Mouse (Mus musculus): ENCODE results near the gene Spag7. TPM values are rescaled to one million over a fixed set of nuclear protein-coding genes. Genes with fewer than 3 reads are reported as not detected.
A peak's percentile ranks its signal among the peaks of the same experiment; 100 is the strongest.

Gene Spag7
- polyA plus RNA-seq, 1 experiment from 2014 or later, result 161 TPM

DNA sequence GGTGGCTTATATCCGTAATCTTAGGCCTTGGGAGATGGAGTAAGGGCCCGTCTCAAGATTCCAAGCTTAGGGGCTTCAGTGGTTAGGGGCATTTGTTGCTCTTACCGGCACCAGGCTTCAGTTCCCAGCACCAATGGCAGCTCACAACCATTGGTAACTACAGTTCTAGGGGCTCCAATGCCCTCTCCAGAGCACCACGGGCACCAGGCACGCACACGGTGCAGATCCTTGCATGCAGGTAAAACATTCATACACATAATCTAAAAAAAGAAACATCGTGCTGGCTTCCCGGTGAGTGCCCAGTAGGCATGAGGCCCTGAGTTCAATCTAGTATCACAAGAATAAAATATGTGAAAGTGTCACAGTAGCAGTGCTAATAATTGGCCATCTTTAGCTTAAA is 6.1 kb downstream of the Spag7 start:
- H3K9me3 ChIP-seq (ENCODE audit: control insufficient read depth, low read length), result no peaks in the 10 kb centered on the region
- H3K4me1 ChIP-seq (ENCODE audit: control insufficient read depth, insufficient read depth, low read depth, low read length), result peaks cover 6% of the 10 kb centered on the region
- no peak overlapping the region for H3K27ac ChIP-seq (ENCODE audit: low read depth, low read length)
- no peaks in the 10 kb centered on the region for H3K27me3 ChIP-seq (replicated peaks; ENCODE audit: control insufficient read depth, insufficient read depth, low read length)
- ATAC-seq, result no peak
- WGBS, result 93% methylated on average over 8 of the region's 8 CpGs
- peaks cover 18% of the 10 kb centered on the region for H3K36me3 ChIP-seq (ENCODE audit: control insufficient read depth, insufficient read depth, low read length)
- H3K4me3 ChIP-seq (ENCODE audit: low read length), result no peak overlapping the region
- H3K4me2 ChIP-seq (ENCODE audit: low read length), result no peak overlapping the region
- H3K9ac ChIP-seq (ENCODE audit: low read depth, low read length), result no peak overlapping the region

DNA sequence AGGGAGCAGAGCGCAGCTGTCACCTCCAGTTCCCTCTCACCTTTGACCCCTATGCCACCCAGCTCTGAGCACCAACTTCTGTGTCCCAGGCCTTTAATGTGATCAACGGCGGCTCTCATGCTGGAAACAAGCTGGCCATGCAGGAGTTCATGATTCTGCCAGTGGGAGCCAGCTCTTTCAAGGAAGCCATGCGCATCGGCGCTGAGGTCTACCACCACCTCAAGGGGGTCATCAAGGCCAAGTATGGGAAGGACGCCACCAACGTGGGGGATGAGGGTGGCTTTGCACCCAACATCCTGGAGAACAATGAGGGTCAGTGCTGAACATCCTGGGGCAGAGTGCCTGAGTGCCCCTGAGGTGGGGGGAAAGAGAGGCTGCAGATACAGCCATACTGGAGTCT is 8.6 kb downstream of the Spag7 start:
- Histone ChIP-seq H3K9ac (ENCODE audit: low read depth, low read length) (no peak overlapping the region), H3K4me2 (ENCODE audit: low read length) (no peak overlapping the region), H3K4me3 (ENCODE audit: low read length) (no peak overlapping the region), H3K4me1 (ENCODE audit: control insufficient read depth, insufficient read depth, low read depth, low read length) (peaks cover 10% of the 10 kb centered on the region), H3K9me3 (ENCODE audit: control insufficient read depth, low read length) (no peaks in the 10 kb centered on the region), H3K27ac (ENCODE audit: low read depth, low read length) (no peak overlapping the region), H3K36me3 (ENCODE audit: control insufficient read depth, insufficient read depth, low read length) (peaks cover 18% of the 10 kb centered on the region), H3K27me3 (replicated peaks; ENCODE audit: control insufficient read depth, insufficient read depth, low read length) (no peaks in the 10 kb centered on the region)
- ATAC-seq, result no peak
- WGBS, result 84% methylated on average over 8 of the region's 8 CpGs

DNA sequence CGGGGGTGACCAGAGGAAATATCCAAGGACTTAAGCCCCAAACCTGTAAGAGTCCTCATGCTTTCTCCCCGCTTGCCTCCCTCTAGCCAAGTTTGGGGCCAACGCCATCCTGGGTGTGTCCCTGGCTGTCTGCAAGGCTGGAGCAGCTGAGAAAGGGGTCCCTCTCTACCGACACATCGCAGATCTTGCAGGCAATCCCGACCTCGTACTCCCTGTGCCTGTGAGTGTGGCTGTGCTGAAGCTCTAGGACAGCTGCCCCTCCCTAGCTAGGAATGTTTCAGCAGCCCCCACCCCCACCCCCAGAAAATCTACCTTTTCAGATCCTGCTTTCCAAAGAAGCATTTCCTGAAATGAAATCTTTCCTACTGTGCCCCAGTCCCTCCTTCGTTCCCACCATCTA is 10.3 kb downstream of the Spag7 start:
- H3K27ac ChIP-seq (ENCODE audit: low read depth, low read length), result no peak overlapping the region
- H3K9me3 ChIP-seq (ENCODE audit: control insufficient read depth, low read length), result no peaks in the 10 kb centered on the region
- no peak for ATAC-seq
- H3K4me2 ChIP-seq (ENCODE audit: low read length), result no peak overlapping the region
- WGBS, result 80% methylated on average over 8 of the region's 8 CpGs
- no peak overlapping the region for H3K4me3 ChIP-seq (ENCODE audit: low read length)
- H3K9ac ChIP-seq (ENCODE audit: low read depth, low read length), result no peak overlapping the region
- no peaks in the 10 kb centered on the region for H3K27me3 ChIP-seq (replicated peaks; ENCODE audit: control insufficient read depth, insufficient read depth, low read length)
- H3K36me3 ChIP-seq (ENCODE audit: control insufficient read depth, insufficient read depth, low read length), result peaks cover 10% of the 10 kb centered on the region
- H3K4me1 ChIP-seq (ENCODE audit: control insufficient read depth, insufficient read depth, low read depth, low read length), result peaks cover 12% of the 10 kb centered on the region

DNA sequence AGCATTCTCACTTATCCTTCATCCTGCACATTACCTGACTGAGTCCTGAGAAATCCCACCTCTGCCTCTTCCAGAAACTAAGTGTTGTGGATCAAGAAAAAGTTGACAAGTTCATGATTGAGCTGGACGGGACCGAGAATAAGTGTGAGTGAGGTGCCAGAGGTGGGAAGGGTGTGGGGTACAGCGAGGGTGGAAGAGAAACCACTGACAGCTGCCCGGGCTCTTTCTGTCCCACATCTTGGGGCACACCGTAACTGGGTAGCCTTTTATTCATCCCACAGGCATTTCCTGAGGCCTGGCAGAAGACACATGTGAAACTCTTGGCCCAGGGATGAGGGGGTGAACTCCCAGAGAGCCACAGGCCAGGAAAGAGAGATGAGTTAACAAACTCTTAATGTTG is 10.7 kb downstream of the Spag7 start:
- H3K36me3 ChIP-seq (ENCODE audit: control insufficient read depth, insufficient read depth, low read length), result peaks cover 7% of the 10 kb centered on the region; the same call in 1 of the 2 replicates
- 87% methylated on average over 5 of the region's 5 CpGs for WGBS
- no peak for ATAC-seq
- no peak overlapping the region for H3K4me2 ChIP-seq (ENCODE audit: low read length)
- no peak overlapping the region for H3K4me3 ChIP-seq (ENCODE audit: low read length)
- no peaks in the 10 kb centered on the region for H3K27me3 ChIP-seq (replicated peaks; ENCODE audit: control insufficient read depth, insufficient read depth, low read length)
- H3K27ac ChIP-seq (ENCODE audit: low read depth, low read length), result no peak overlapping the region
- peaks cover 12% of the 10 kb centered on the region for H3K4me1 ChIP-seq (ENCODE audit: control insufficient read depth, insufficient read depth, low read depth, low read length)
- H3K9me3 ChIP-seq (ENCODE audit: control insufficient read depth, low read length), result no peaks in the 10 kb centered on the region
- no peak overlapping the region for H3K9ac ChIP-seq (ENCODE audit: low read depth, low read length)

DNA sequence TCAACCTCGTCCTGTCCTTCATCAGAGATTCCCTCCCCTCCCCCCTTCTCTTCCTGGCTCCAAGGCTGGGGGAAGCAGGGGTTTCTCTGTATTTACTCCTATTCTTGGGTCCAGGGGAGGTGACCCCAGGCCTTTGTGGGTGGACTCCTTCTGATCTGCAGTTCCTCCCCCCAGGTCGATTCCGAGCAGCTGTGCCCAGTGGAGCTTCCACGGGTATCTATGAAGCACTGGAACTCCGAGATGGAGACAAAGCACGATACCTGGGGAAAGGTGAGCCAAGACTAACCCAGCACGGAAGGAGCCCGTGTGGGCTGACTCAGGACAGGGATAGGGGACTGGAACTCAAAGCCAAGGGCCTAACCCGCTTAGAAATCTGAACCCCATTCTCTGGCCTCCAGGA is 11.2 kb downstream of the Spag7 start:
- WGBS, result 65% methylated on average over 9 of the region's 9 CpGs
- no peak overlapping the region for H3K9ac ChIP-seq (ENCODE audit: low read depth, low read length)

DNA sequence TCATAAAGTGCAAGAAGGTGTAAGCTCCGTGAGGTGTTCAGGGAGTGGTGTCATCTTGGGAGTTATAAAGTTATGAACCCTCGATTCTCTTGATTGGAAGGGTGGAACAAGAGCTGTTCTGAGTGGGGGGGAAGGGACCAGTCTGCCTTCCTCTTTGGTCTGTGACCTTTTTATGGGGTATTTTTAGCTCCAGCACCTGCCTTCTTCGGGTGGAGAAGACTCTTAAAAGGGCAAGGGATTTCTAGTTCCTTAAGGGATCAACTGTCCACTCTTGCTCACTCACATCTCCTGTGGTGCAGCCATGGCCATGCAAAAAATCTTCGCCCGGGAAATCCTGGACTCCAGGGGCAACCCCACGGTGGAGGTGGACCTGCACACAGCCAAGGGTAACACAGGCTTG is 11.6 kb downstream of the Spag7 start:
- H3K36me3 ChIP-seq (ENCODE audit: control insufficient read depth, insufficient read depth, low read length), result peaks cover 7% of the 10 kb centered on the region; the same call in 1 of the 2 replicates
- no peaks in the 10 kb centered on the region for H3K9me3 ChIP-seq (ENCODE audit: control insufficient read depth, low read length)
- no peak overlapping the region for H3K4me3 ChIP-seq (ENCODE audit: low read length)
- H3K4me2 ChIP-seq (ENCODE audit: low read length), result no peak overlapping the region
- H3K27me3 ChIP-seq (replicated peaks; ENCODE audit: control insufficient read depth, insufficient read depth, low read length), result no peaks in the 10 kb centered on the region
- H3K9ac ChIP-seq (ENCODE audit: low read depth, low read length), result no peak overlapping the region
- ATAC-seq, result no peak
- H3K27ac ChIP-seq (ENCODE audit: low read depth, low read length), result no peak overlapping the region
- H3K4me1 ChIP-seq (ENCODE audit: control insufficient read depth, insufficient read depth, low read depth, low read length), result peaks cover 19% of the 10 kb centered on the region
- WGBS, result 55% methylated on average over 6 of the region's 6 CpGs

More for the DNA sequence above, 11.2 kb downstream of the Spag7 start:
- Histone ChIP-seq H3K27me3 (replicated peaks; ENCODE audit: control insufficient read depth, insufficient read depth, low read length) (no peaks in the 10 kb centered on the region), H3K27ac (ENCODE audit: low read depth, low read length) (no peak overlapping the region), H3K4me1 (ENCODE audit: control insufficient read depth, insufficient read depth, low read depth, low read length) (peaks cover 15% of the 10 kb centered on the region), H3K4me2 (ENCODE audit: low read length) (no peak overlapping the region), H3K4me3 (ENCODE audit: low read length) (no peak overlapping the region), H3K9me3 (ENCODE audit: control insufficient read depth, low read length) (no peaks in the 10 kb centered on the region), H3K36me3 (ENCODE audit: control insufficient read depth, insufficient read depth, low read length) (peaks cover 7% of the 10 kb centered on the region; the same call in 1 of the 2 replicates)
- ATAC-seq, result no peak

DNA sequence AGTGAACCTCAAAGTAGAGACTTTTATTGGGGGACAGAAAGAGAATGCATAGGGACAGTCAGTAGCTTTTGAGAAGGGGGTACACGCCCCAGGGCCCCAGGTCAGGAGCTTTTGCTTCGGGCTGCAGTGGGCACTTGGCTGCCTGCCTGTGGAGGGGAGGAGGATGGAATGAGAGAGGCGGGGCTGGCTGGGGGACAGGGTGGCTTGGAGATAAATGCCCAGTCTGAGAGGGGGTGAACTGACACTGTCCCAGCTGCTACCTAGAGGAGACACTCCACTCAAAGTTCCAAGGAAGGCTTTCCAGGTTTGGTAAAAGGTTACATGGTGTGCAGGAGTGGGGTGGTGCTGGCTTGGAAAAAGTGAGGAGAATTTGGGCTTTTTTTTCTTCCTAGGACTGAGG is 12.3 kb downstream of the Spag7 start, which contains the start of gene Eno3:
Gene Eno3, plus strand, starts transcription at position 239 of the 400 bp plus-strand sequence.
- no peak for ATAC-seq
- peak within 1 kb of the TSS; percentile 64 for H3K4me2 ChIP-seq (ENCODE audit: low read length)
- H3K36me3 ChIP-seq (ENCODE audit: control insufficient read depth, insufficient read depth, low read length), result peaks cover 3% of the 10 kb centered on the region; the same call in 1 of the 2 replicates
- peak within 1 kb of the TSS; percentile 100 for H3K4me3 ChIP-seq (ENCODE audit: low read length)
- peak within 1 kb of the TSS; percentile 98 for H3K27ac ChIP-seq (ENCODE audit: low read depth, low read length)
- H3K4me1 ChIP-seq (ENCODE audit: control insufficient read depth, insufficient read depth, low read depth, low read length), result peaks cover 25% of the 10 kb centered on the region
- peak within 1 kb of the TSS; percentile 69 for H3K9ac ChIP-seq (ENCODE audit: low read depth, low read length)
- no peaks in the 10 kb centered on the region for H3K9me3 ChIP-seq (ENCODE audit: control insufficient read depth, low read length)
- no peaks in the 10 kb centered on the region for H3K27me3 ChIP-seq (replicated peaks; ENCODE audit: control insufficient read depth, insufficient read depth, low read length)
- 10% methylated on average over 3 of the region's 3 CpGs for WGBS

DNA sequence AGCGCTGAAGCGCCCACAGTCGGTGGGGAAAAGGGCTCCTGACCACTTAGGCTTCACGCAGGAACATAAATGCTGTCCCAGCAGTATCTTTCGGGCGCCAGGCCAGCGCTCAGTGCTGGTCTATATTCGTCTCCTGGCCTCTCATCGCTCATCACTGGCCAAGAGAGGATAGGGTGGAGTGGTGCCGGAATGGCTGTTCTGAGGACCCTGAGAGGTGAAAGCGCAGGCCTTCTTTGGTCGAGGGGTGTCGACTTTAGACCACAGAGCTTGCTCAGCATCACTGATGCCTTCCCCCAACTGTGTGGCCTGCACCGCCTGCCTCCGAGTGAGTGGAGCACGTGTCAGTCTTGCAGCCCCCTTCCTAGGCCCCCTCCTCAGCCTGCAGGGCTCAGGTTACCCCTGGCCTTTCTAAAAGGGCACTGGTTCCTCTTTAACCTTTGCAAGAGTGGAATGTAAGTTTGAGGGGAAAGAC is 12.7 kb downstream of the Spag7 start:
- Histone ChIP-seq H3K9me3 (ENCODE audit: control insufficient read depth, low read length) (no peaks in the 10 kb centered on the region), H3K27ac (ENCODE audit: low read depth, low read length) (no peak overlapping the region), H3K4me3 (ENCODE audit: low read length) (peak overlapping the region; percentile 100), H3K27me3 (replicated peaks; ENCODE audit: control insufficient read depth, insufficient read depth, low read length) (no peaks in the 10 kb centered on the region), H3K36me3 (ENCODE audit: control insufficient read depth, insufficient read depth, low read length) (peaks cover 4% of the 10 kb centered on the region), H3K9ac (ENCODE audit: low read depth, low read length) (peak overlapping the region; percentile 69; the same call in 1 of the 2 replicates), H3K4me1 (ENCODE audit: control insufficient read depth, insufficient read depth, low read depth, low read length) (peaks cover 27% of the 10 kb centered on the region), H3K4me2 (ENCODE audit: low read length) (peak overlapping the region; percentile 64)
- WGBS, result 9% methylated on average over 16 of the region's 16 CpGs
- ATAC-seq, result no peak

DNA sequence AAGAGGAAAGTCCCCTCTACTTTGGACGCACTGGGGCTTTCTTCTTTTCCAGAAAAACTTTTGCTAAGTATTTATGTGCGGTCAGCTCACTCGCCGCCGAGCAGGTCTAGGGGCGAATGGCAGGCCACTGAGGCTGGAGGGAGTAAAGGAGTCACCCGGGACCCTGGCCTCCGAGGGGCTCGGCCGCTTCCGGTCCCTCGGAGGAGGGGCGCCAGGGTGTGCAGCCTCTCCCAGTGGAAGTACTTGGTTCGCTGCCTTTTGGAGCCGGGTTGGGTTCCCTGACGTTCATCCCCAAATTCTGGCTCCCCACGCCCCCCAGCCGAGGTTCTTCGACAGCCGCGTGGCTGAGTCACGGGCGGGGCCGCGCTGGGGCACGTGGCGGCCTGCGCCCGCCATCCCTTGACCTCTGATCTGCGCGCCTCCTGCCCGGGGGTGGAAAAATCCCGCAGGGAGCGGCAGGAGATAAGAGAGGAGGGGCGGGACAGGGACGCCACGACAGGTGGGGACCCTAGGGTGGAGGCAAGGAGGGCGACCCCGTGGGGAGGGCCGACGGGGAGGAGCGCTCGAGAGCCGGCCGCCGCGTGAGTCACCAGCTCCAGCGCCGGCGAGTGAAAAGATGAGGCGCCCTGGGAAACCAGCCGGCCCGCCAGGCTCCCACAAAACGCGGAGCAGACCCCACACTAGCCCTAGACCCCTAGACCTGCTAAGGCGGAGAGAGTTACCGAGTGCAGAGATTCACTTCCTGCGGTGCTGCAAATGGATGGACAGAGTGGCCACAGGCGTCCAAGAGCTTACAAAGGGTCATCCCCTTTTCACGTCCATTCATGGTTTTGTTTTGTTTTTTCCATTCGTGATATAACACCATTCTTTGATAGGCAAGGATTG is 13.4 kb downstream of the Spag7 start:
- Histone ChIP-seq H3K4me1 (ENCODE audit: control insufficient read depth, insufficient read depth, low read depth, low read length) (peaks cover 27% of the 10 kb centered on the region), H3K36me3 (ENCODE audit: control insufficient read depth, insufficient read depth, low read length) (peaks cover 11% of the 10 kb centered on the region), H3K4me3 (ENCODE audit: low read length) (peak overlapping the region; percentile 100), H3K9ac (ENCODE audit: low read depth, low read length) (peak overlapping the region; percentile 99), H3K4me2 (ENCODE audit: low read length) (peak overlapping the region; percentile 64), H3K9me3 (ENCODE audit: control insufficient read depth, low read length) (no peaks in the 10 kb centered on the region), H3K27me3 (replicated peaks; ENCODE audit: control insufficient read depth, insufficient read depth, low read length) (no peaks in the 10 kb centered on the region), H3K27ac (ENCODE audit: low read depth, low read length) (peak overlapping the region; percentile 98)
- WGBS, result under 1% methylated on average over 57 of the region's 61 CpGs
- ATAC-seq, result no peak

All from hindbrain, embryonic 16.5 days (tissue).